Mouse (Mus musculus) cerebellum, postnatal 36 days (tissue): Measurements from ENCODE around the gene Col6a5.

Experiments used
- DNase-seq, 2 experiments: peaks; one replicate each; pipeline ENCODE4 v3.0.0; 2021 to 2022; ENCODE audit warnings: mixed read lengths in 2 of 2

Gene Col6a5

DNA sequence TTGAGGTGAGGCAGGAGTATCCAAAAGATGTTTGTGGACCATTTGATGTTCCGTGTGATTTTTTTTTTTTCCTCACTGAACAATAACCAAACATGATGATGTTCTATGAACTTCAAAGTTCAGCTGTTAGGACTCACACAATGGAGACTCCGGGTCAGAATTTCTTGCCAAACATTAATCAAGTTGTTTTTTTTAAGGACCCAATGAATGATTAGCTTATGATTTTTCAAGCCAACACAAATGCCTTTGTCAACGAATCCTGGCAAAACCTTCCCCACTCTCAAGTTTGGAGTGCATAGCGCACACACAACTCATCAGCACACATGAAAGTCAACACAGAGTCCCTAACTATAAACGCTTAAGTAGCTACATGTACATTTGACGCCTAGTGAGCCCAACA is 139.7 kb downstream of the Col6a5 start:
- DNase-seq, result no peak

DNA sequence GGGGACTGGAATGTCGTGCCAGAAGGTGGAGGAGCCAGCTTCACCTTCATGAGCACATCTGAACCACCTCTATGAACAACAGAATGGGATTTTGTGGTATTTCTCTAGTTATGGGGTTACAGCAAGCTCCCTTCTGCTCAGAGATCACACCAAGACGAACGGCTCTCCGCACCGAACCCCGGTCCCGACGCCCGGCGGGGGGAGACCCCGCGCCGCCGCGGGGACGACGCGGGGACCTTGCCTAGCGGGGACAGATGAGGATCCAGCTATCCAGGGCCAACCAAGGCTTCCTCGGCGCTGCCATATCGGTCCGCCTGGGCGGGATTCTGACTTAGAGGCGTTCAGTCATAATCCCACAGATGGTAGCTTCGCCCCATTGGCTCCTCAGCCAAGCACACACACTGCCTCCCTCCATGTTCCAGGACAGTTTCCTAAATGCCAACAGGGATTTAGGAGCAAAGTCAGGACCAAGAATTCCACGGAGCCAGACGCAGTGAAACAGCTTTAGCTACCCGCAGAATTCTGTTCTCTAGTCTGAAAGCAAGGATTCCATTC is 141.2 kb downstream of the Col6a5 start:
- DNase-seq, result no peak

DNA sequence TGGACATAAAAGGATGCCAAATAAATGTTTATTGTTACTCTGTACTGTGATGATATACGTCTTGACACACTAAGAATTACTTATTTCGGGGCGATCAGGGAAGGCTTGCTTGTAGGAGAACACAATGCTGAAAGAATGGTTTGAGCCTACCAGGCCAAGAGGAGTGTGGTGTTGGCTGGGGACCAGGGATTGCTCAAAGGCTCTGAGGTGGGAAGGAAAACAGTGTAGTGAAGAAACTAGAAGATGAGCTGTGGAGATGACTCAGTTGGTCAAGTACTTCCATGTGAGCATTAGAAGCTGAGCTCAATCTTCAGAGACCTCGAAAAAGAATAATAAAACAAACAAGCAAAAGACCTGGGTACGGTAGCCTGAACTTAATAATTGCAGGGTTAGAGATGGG is 146.0 kb downstream of the Col6a5 start:
- no peak for DNase-seq

DNA sequence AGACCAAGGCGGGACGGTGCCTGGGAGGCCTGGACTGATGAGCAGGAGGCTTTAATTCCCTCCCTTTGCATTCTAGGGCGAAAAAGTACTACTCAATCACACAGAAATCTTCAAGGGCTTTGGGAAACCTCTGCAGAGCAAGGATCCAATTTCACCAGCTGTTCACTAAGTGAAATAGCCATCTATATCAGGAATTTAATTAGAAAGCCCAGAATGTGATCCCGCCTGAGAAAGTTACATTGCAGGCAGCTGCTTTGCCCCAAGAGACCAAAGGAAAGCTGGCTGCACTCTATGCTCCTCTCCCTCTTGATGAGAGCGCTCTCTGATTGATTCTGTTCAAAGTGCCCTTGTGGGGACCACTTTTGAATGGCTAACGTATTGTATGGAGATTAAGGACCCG is 149.0 kb downstream of the Col6a5 start:
- no peak for DNase-seq

DNA sequence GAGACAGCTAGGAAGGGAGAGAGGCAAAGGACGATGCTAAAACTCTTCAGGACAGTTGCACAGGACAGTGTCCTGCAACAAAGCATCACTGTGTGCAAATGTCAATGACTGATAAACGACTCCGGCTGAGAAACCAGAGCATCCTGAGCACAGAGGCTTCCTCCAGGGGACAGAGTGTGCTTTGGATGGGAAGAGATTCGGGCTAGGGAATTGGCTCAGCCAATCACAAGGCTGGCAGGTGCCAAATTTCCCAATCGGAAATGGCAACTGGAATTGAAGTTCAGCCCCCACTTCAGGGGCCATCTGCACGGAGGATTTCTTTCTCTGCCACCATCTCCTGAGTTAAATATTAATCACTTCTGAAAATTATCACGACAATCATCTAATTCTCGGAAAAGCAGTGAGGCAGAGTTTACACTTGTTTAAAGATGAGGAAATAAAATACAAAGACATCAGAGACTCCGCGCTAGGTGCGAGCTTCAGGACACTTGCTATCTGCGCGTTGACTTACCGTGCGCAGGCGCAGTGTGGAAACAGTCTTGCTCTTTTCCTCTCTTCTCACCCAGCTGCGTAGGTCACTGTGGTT is 151.4 kb downstream of the Col6a5 start:
- DNase-seq, result no peak
